Mouse (Mus musculus) midbrain, embryonic 13.5 days (tissue): ENCODE measurements around the gene Irgc1. TPM values are rescaled to one million over a fixed set of nuclear protein-coding genes. Genes with fewer than 3 reads are reported as not detected.

Experiments
- ATAC-seq: fragments of 200-750 bp; cut with Nextera tagmentation; 2 replicates; pipeline ENCODE4 v1.8.0; 2017; ENCODE audit warnings: mild to moderate bottlenecking, moderate TSS enrichment, moderate library complexity
- H3K27ac ChIP-seq: fragments of 300-500 bp; sonication (generic); 2 replicates; pipeline ENCODE4 v1.5.1; 2015; ENCODE audit warnings: inconsistent platforms, mild to moderate bottlenecking, moderate library complexity
- H3K27me3 ChIP-seq: fragments of 300-500 bp; sonication (generic); 2 replicates; pipeline ENCODE4 v1.6.1; 2015; ENCODE audit warnings: mild to moderate bottlenecking, inconsistent platforms
- H3K36me3 ChIP-seq: fragments of 300-500 bp; sonication (generic); 2 replicates; pipeline ENCODE4 v1.6.1; 2015; ENCODE audit warnings: mild to moderate bottlenecking, inconsistent platforms
- H3K4me1 ChIP-seq: fragments of 300-500 bp; sonication (generic); replicated peaks from 2 replicates; pipeline ENCODE4 v1.6.1; 2015; ENCODE audit warnings: inconsistent platforms
- H3K4me2 ChIP-seq: fragments of 300-500 bp; sonication (generic); replicated peaks from 2 replicates; pipeline ENCODE4 v1.6.1; 2015; ENCODE audit warnings: moderate library complexity, mild to moderate bottlenecking, inconsistent platforms
- H3K4me3 ChIP-seq: fragments of 300-500 bp; sonication (generic); replicated peaks from 2 replicates; pipeline ENCODE4 v1.5.1; 2015; ENCODE audit warnings: mild to moderate bottlenecking, inconsistent platforms
- H3K9ac ChIP-seq: fragments of 300-500 bp; sonication (generic); replicated peaks from 2 replicates; pipeline ENCODE4 v1.6.1; 2015; ENCODE audit warnings: mild to moderate bottlenecking, inconsistent platforms
- H3K9me3 ChIP-seq: fragments of 300-500 bp; sonication (generic); 2 replicates; pipeline ENCODE4 v1.6.1; 2016; ENCODE audit warnings: mild to moderate bottlenecking, inconsistent platforms
- WGBS: fragments of 180-500 bp; shearing (Covaris S2); methylation state at CpG from one replicate; pipeline ENCODE4 v1.1.7; 2015; 5-methylcytosine and 5-hydroxymethylcytosine counted together
- polyA plus RNA-seq: library from polyadenylated mRNA; unstranded; fragments of >200 nt; fragmentation: Nextera tagmentation; extraction: Ambion mirVana; gene quantifications from 2 replicates; pipeline ENCODE4 v1.2.1, GENCODE M21; 2015

Gene Irgc1
- polyA plus RNA-seq, 1 experiment from 2014 or later: not detected

DNA sequence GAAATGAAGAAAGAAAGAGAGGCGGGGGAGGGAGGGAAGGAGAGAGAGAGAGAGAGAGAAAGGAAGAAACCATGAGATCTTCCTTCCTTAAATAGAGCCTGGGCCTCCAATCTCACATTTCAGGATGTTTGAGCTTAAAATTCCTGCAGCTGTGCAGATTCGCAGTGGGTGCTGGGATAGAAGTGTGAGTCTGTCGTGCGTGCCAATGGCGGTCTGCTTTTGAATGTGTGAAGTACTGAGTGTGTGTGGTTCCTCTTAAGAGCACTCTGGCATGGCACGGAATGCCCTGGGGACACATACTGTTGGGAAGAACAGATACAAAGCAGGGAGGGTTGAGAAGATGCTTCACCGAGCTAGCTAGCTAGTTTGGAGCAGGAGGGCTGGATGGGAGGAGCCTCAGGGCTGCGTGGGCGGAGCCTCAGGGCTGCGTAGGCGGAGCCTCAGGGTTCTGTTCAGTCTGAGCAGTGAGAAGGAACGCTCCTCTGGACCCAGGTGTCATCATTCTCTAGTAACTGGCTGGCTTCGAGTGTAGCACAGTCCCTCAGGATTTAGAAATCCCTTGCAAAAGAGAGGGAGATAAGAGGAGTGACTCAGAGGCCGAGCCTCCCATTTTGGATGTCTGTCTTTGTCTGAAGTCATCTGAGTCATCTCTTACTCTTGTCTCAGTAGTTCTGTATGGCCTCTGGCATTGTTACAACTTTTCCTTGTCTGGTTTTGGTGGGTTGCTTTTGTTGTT is 3.1 kb downstream of the Irgc1 start:
- Histone ChIP-seq H3K9ac (no peak overlapping the region), H3K9me3 (no peaks in the 10 kb centered on the region), H3K36me3 (no peaks in the 10 kb centered on the region), H3K27ac (no peak overlapping the region), H3K4me2 (no peak overlapping the region), H3K4me3 (no peak overlapping the region), H3K4me1 (no peaks in the 10 kb centered on the region), H3K27me3 (no peaks in the 10 kb centered on the region)
- ATAC-seq: no peak
- WGBS: 65% methylated on average over 14 of the region's 14 CpGs

DNA sequence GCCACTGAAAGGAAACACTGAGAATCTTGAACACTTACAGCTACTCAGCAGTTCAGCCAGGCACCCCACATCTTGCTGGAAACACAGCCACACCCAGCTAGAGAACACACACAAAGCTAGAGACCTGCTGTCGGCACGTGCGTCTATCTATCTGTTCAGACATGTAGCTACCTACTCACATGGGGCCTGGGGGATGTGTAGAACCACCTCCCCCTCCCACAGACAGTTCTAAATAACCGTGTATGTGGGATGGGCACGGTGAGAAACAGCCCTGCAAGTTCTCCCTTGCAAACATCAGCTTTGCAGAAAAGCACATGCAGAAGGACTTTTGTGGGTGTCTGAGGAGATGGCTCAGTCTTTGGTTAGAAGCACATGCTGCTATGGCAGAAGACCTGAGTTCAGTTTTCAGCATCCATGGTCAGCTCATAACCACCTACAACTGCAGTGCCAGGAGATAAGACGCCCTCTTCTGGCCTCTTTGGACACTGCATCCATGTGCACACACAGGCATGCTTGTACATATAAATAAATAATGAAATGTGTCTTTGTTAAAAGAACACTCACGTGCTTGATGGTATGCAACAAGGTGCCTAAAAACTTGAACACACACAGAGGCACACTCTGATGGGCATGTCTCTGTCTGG is 5.3 kb downstream of the Irgc1 start:
- ATAC-seq: no peak
- Histone ChIP-seq H3K9ac (no peak overlapping the region), H3K27ac (no peak overlapping the region), H3K27me3 (no peaks in the 10 kb centered on the region), H3K36me3 (no peaks in the 10 kb centered on the region), H3K4me3 (no peak overlapping the region), H3K9me3 (no peaks in the 10 kb centered on the region), H3K4me2 (no peak overlapping the region), H3K4me1 (no peaks in the 10 kb centered on the region)
- 79% methylated on average over 7 of the region's 7 CpGs for WGBS

DNA sequence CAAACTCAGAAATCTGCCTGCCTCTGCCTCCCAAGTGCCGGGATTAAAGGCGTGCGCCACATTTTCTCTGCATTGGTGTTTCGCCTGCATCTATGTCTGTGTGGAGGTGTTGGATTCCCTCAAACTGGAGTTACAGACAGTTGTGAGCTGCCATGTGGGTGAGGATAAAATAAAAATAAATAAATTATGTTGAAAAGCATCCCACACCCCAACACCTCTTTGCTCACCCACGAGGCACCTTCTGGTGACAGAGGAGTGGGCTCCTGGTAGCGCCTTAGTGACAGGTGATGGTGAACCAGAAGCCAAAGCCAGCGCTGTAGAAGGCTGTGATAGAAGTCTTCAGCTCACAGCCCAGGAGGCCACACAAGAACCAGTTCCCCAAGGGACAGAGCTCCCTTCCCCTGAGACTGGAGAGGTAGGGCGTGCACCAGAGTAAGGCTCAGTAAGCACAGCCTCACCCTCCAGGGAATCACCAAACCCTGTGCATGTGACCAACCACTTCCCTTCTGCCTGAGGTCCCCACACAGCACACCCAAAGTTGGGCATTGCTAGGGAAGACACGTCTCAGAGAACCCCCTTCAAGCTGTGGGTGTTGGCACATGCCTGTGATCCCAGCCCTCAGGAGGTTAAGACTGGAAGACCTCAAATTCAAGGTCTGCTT is 6.7 kb downstream of the Irgc1 start:
- H3K4me1 ChIP-seq: no peaks in the 10 kb centered on the region
- no peak overlapping the region for H3K9ac ChIP-seq
- H3K9me3 ChIP-seq: no peaks in the 10 kb centered on the region
- H3K36me3 ChIP-seq: no peaks in the 10 kb centered on the region
- ATAC-seq: no peak
- H3K27ac ChIP-seq: no peak overlapping the region
- WGBS: 90% methylated on average over 9 of the region's 9 CpGs
- no peaks in the 10 kb centered on the region for H3K27me3 ChIP-seq
- H3K4me3 ChIP-seq: no peak overlapping the region
- H3K4me2 ChIP-seq: no peak overlapping the region

DNA sequence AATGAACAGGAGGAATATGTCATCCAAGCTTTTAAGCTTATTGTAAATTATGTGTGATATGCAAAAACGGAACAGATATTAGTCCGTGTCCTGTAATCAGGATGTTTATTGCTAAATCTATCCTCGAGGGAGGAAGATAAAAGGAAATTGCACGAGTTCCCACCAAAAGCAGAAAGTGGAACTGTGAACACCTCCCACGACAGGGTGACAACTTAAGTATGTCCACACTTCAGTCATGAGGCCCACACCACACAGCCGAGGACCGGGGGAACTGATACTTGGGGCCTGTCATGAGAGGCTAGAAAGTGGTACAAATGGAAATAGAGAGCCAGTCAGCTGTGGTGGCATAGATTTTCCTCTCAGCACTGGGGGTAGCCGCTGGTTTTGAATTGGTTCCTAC is 9.8 kb downstream of the Irgc1 start:
- Histone ChIP-seq H3K4me2 (no peak overlapping the region), H3K4me1 (no peaks in the 10 kb centered on the region), H3K27ac (no peak overlapping the region), H3K36me3 (no peaks in the 10 kb centered on the region), H3K9me3 (no peaks in the 10 kb centered on the region), H3K27me3 (no peaks in the 10 kb centered on the region; the same call in 1 of the 2 replicates), H3K4me3 (no peak overlapping the region), H3K9ac (no peak overlapping the region)
- no peak for ATAC-seq
- 82% methylated on average over 8 of the region's 8 CpGs for WGBS

DNA sequence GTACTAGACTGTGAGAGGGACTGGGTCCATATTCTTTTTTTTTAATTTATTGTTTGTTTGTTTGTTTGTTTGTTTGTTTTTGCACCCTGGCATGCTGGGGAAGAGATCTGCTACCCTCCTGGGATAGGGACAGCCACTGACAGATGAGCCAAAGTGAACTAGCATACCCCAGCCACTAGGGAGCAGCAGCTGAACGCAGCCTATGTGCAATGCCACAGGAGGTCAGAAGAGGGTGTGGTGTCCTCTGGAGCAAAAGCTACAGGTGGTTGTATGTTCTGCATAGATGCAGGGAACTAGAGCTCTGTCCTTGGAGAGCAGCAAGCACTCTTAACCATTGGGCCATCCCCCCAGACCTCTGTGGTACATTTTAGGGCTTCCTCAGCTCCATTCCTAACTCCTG is 10.3 kb downstream of the Irgc1 start:
- no peaks in the 10 kb centered on the region for H3K4me1 ChIP-seq
- WGBS: 17% methylated on average over 1 of the region's 1 CpGs
- H3K9ac ChIP-seq: no peak overlapping the region
- no peaks in the 10 kb centered on the region for H3K36me3 ChIP-seq
- H3K4me3 ChIP-seq: no peak overlapping the region
- no peaks in the 10 kb centered on the region; the same call in 1 of the 2 replicates for H3K27me3 ChIP-seq
- H3K27ac ChIP-seq: no peak overlapping the region
- no peak for ATAC-seq
- no peaks in the 10 kb centered on the region for H3K9me3 ChIP-seq
- H3K4me2 ChIP-seq: no peak overlapping the region

DNA sequence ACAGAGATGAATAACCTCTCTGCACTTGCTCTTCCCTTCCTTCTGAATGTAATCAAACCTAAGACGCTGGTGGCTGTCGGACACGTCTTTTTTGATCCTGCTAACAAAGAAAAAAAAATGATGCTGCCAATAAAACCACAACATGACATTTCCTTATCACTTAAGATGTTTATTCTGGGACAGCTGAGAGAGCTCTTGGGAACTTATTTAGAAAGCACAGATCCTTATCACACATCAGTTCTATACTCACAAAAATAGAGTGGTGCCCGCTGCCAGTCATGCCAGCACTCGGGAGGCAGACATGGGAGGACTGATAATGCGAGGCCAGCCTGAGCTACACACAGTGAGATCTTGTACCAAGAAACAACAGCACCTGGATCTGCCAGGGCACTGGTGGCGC is 12.2 kb downstream of the Irgc1 start:
- no peak for ATAC-seq

DNA sequence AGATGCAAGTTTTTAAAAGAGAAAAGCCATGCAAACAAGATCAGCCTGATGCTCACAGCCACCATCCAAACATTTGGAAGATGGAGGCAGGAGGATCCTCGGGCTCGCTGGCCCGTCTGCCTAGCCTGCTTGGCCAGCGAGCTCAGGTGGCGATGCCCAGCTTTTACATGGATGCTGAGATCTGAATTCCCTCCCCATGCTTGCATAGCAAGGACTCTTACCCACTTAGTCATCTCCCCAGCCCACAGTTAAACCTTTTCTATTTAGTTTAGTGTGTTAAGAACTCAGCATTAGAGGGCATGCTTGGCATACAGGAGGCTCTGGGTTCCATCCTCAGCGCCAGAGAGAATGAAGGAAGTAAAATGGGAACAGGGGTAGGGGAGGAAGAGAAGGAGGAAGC is 12.9 kb downstream of the Irgc1 start:
- no peak overlapping the region for H3K9ac ChIP-seq
- no peak overlapping the region for H3K27ac ChIP-seq
- H3K4me3 ChIP-seq: no peak overlapping the region
- ATAC-seq: no peak
- H3K36me3 ChIP-seq: no peaks in the 10 kb centered on the region
- H3K27me3 ChIP-seq: no peaks in the 10 kb centered on the region; the same call in 1 of the 2 replicates
- no peaks in the 10 kb centered on the region for H3K4me1 ChIP-seq
- WGBS: 83% methylated on average over 6 of the region's 6 CpGs
- no peaks in the 10 kb centered on the region for H3K9me3 ChIP-seq
- no peak overlapping the region for H3K4me2 ChIP-seq

More for the DNA sequence above, 12.2 kb downstream of the Irgc1 start:
- no peak overlapping the region for H3K9ac ChIP-seq
- no peak overlapping the region for H3K27ac ChIP-seq
- H3K4me1 ChIP-seq: no peaks in the 10 kb centered on the region
- no peaks in the 10 kb centered on the region; the same call in 1 of the 2 replicates for H3K27me3 ChIP-seq
- H3K4me3 ChIP-seq: no peak overlapping the region
- no peak overlapping the region for H3K4me2 ChIP-seq
- H3K9me3 ChIP-seq: no peaks in the 10 kb centered on the region
- 80% methylated on average over 7 of the region's 7 CpGs for WGBS
- H3K36me3 ChIP-seq: no peaks in the 10 kb centered on the region

DNA sequence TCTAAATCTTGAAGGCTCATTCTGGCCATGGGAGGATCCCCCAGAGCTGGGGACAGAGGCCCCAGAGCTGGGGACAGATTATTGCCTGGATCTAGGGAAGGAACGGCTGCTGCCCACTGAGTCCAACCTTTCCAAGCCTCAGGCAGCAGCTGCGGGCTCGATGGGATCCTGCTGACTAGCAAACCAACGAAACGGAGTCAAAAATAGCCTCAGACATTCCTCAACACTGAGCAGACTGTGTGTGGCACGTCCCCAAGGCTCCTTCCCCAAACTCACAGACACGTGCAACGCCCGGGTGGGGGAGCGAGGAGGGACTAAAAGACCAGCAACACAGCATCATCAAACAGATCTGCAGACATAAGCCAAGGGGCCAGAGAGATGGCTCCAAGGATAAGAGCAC is 14.1 kb downstream of the Irgc1 start:
- Histone ChIP-seq H3K27me3 (no peaks in the 10 kb centered on the region; the same call in 1 of the 2 replicates), H3K4me1 (no peaks in the 10 kb centered on the region), H3K4me2 (no peak overlapping the region), H3K36me3 (no peaks in the 10 kb centered on the region), H3K9me3 (no peaks in the 10 kb centered on the region), H3K9ac (no peak overlapping the region), H3K4me3 (no peak overlapping the region), H3K27ac (no peak overlapping the region)
- 78% methylated on average over 10 of the region's 10 CpGs for WGBS
- no peak for ATAC-seq

DNA sequence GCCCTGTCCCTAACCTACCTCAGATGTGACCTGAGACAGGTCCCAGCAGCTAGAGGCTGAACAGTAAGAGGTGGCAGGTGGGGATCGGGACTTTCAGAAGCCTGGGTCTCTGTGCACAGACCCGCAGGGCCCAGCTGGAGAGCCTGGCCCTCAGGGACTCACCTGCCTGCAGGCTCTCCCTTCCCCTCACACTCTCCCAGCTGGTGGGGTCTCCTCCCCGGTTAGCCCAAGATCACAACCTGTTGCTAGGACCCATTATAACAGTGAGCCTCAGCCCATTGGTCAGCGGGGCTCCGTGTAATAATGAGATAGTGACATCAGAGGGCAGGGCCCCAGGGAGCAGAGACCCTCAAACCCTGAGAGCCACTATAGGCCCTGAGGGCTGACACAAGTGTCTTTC is 16.8 kb downstream of the Irgc1 start:
- 77% methylated on average over 5 of the region's 5 CpGs for WGBS
- H3K4me2 ChIP-seq: no peak overlapping the region
- H3K27ac ChIP-seq: no peak overlapping the region
- no peaks in the 10 kb centered on the region; the same call in 1 of the 2 replicates for H3K27me3 ChIP-seq
- H3K36me3 ChIP-seq: no peaks in the 10 kb centered on the region
- 0 out of 2 replicates have a peak, but pooled peaks cover 3% of the 10 kb centered on the region for H3K9me3 ChIP-seq
- no peaks in the 10 kb centered on the region for H3K4me1 ChIP-seq
- no peak overlapping the region for H3K9ac ChIP-seq
- ATAC-seq: no peak
- H3K4me3 ChIP-seq: no peak overlapping the region

DNA sequence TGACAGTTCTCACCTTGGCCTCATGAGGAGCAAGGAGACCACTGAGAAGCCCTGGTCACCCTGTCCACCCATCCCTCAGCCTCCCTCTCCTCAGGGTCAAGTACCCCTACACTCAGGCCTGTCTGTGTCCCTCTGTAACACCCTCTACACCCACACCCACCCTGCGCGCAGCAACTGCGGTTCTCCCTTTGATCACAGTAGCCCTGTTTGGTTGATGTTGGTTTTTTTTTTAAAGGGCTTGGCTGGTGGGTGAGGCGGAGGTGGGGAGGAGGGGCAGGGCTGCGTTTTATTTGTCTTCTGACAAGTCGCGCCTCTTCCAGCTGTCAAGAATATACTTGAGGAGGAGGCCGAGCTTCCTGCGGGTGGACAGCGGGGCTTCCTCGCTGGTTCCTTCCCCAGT is 20.4 kb downstream of the Irgc1 start:
- ATAC-seq: no peak
- Histone ChIP-seq H3K27ac (no peak overlapping the region), H3K9ac (no peak overlapping the region), H3K27me3 (no peaks in the 10 kb centered on the region), H3K9me3 (0 out of 2 replicates have a peak, but pooled peaks cover 3% of the 10 kb centered on the region), H3K4me3 (no peak overlapping the region), H3K4me1 (no peaks in the 10 kb centered on the region), H3K4me2 (no peak overlapping the region), H3K36me3 (no peaks in the 10 kb centered on the region)
- 76% methylated on average over 11 of the region's 11 CpGs for WGBS

DNA sequence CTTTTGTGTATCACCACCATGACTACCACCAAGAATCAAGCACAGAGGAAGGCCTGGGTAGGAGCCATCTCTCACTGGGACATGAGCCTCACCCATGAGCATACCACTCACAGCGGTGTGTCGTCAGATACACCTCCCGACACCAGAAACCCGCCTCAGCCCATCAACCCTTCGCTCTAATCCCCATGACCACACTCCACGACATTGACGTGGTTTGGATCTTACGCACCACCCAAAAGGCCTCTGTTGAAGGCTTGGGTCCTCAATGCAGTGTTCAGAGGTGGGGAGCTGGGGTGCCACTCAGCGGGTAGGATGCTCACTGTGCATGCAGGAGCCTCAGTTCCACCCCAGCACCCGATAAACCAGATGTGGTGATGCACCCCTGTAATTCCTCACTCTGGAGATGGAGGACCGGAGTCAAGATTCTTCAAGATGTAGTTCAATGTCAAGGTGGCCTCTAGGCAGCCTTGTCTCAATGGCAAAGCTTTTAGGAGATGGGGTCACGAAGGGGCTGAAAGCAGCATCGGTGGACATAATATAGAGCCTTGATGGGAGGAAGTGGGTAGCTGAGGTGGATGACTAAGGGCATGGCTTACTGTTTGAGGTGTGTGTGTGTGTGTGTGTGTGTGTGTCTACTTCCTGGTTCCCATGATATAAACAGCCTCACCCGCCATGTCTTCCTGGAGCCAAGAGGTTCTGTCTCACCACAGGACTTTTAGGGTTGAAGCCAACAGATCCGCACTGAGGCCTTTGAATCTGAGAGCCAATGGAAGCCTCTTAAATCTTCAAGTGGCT is 21.3 kb downstream of the Irgc1 start:
- no peak overlapping the region for H3K27ac ChIP-seq
- WGBS: 93% methylated on average over 15 of the region's 15 CpGs
- no peak overlapping the region for H3K4me2 ChIP-seq
- H3K4me1 ChIP-seq: no peaks in the 10 kb centered on the region
- no peaks in the 10 kb centered on the region for H3K36me3 ChIP-seq
- no peak overlapping the region for H3K9ac ChIP-seq
- ATAC-seq: no peak
- 0 out of 2 replicates have a peak, but pooled peaks cover 3% of the 10 kb centered on the region for H3K9me3 ChIP-seq
- no peak overlapping the region for H3K4me3 ChIP-seq
- no peaks in the 10 kb centered on the region for H3K27me3 ChIP-seq
